Mouse (Mus musculus): ENCODE results near the gene Haus3. TPM values are rescaled to one million over a fixed set of nuclear protein-coding genes. Genes with fewer than 3 reads are reported as not detected.
A peak's percentile ranks its signal among the peaks of the same experiment; 100 is the strongest.

The Haus3 gene
- polyA plus RNA-seq, 2 experiments: 12.4 to 24.5 TPM

- DNase-seq (ENCODE audit: low spot score): no peak
- 77% methylated on average over 10 of the region's 10 CpGs for WGBS
Observed at GRCm38 (mm10) chr5:34176691-34177090, 7.4 kb upstream of the Haus3 start.

GRCm38 (mm10) chr5:34175403-34175694, 6.0 kb upstream of the Haus3 start:
- H3K4me3 ChIP-seq (replicated peaks; ENCODE audit: low read length): no peak overlapping the region
- H3K4me2 ChIP-seq (replicated peaks; ENCODE audit: low read depth, low read length, severe bottlenecking): no peak overlapping the region
- H3K9me3 ChIP-seq (ENCODE audit: control insufficient read depth, low read length): no peaks in the 10 kb centered on the region
- DNase-seq (ENCODE audit: low spot score): no peak
- H3K36me3 ChIP-seq (ENCODE audit: control insufficient read depth, insufficient read depth, low read length): peaks cover 67% of the 10 kb centered on the region
- no peak for TF ChIP-seq POLR2A (IDR thresholded peaks at IDR 0.05; ENCODE audit: borderline replicate concordance, extremely low read depth, insufficient read depth, insufficient read length)
- H3K4me1 ChIP-seq (ENCODE audit: control insufficient read depth, insufficient read depth, low read length): no peaks in the 10 kb centered on the region
- H3K27me3 ChIP-seq (ENCODE audit: control insufficient read depth, insufficient read depth, low read length): no peaks in the 10 kb centered on the region
- no peak overlapping the region for H3K27ac ChIP-seq (replicated peaks; ENCODE audit: low read depth, low read length)
- no peak overlapping the region for H3K9ac ChIP-seq (ENCODE audit: low read depth, low read length, severe bottlenecking)
- no peak for ATAC-seq (ENCODE audit: low FRiP score, low read depth)
- 22% methylated on average over 5 of the region's 5 CpGs for WGBS

More at GRCm38 (mm10) chr5:34176691-34177090, 7.4 kb upstream of the Haus3 start:
- H3K9me3 ChIP-seq (ENCODE audit: control insufficient read depth, low read length): no peaks in the 10 kb centered on the region
- no peak overlapping the region for H3K4me2 ChIP-seq (replicated peaks; ENCODE audit: low read depth, low read length, severe bottlenecking)
- no peaks in the 10 kb centered on the region for H3K4me1 ChIP-seq (ENCODE audit: control insufficient read depth, insufficient read depth, low read length)
- peaks cover 76% of the 10 kb centered on the region for H3K36me3 ChIP-seq (ENCODE audit: control insufficient read depth, insufficient read depth, low read length)
- TF ChIP-seq POLR2A (IDR thresholded peaks at IDR 0.05; ENCODE audit: borderline replicate concordance, extremely low read depth, insufficient read depth, insufficient read length): no peak
- no peak overlapping the region for H3K27ac ChIP-seq (replicated peaks; ENCODE audit: low read depth, low read length)
- no peak for ATAC-seq (ENCODE audit: low FRiP score, low read depth)
- no peaks in the 10 kb centered on the region for H3K27me3 ChIP-seq (ENCODE audit: control insufficient read depth, insufficient read depth, low read length)
- H3K4me3 ChIP-seq (replicated peaks; ENCODE audit: low read length): no peak overlapping the region
- no peak overlapping the region for H3K9ac ChIP-seq (ENCODE audit: low read depth, low read length, severe bottlenecking)

- no peak overlapping the region for H3K27ac ChIP-seq (replicated peaks; ENCODE audit: low read depth, low read length)
- H3K9me3 ChIP-seq (ENCODE audit: control insufficient read depth, low read length): no peaks in the 10 kb centered on the region
- H3K4me2 ChIP-seq (replicated peaks; ENCODE audit: low read depth, low read length, severe bottlenecking): no peak overlapping the region
- TF ChIP-seq POLR2A (IDR thresholded peaks at IDR 0.05; ENCODE audit: borderline replicate concordance, extremely low read depth, insufficient read depth, insufficient read length): no peak
- no peak overlapping the region for H3K9ac ChIP-seq (ENCODE audit: low read depth, low read length, severe bottlenecking)
- H3K36me3 ChIP-seq (ENCODE audit: control insufficient read depth, insufficient read depth, low read length): peaks cover 61% of the 10 kb centered on the region
- ATAC-seq (ENCODE audit: low FRiP score, low read depth) (no peak), DNase-seq (ENCODE audit: low spot score) (no peak)
- 68% methylated on average over 5 of the region's 5 CpGs for WGBS
- H3K4me1 ChIP-seq (ENCODE audit: control insufficient read depth, insufficient read depth, low read length): 0 out of 2 replicates have a peak, but pooled peaks cover 3% of the 10 kb centered on the region
- H3K27me3 ChIP-seq (ENCODE audit: control insufficient read depth, insufficient read depth, low read length): no peaks in the 10 kb centered on the region
- no peak overlapping the region for H3K4me3 ChIP-seq (replicated peaks; ENCODE audit: low read length)
Observed at GRCm38 (mm10) chr5:34174550-34175402, 5.4 kb upstream of the Haus3 start.

- Histone ChIP-seq H3K9me3 (ENCODE audit: control insufficient read depth, low read length) (no peaks in the 10 kb centered on the region), H3K9ac (ENCODE audit: low read depth, low read length, severe bottlenecking) (no peak overlapping the region), H3K27me3 (ENCODE audit: control insufficient read depth, insufficient read depth, low read length) (no peaks in the 10 kb centered on the region), H3K4me2 (replicated peaks; ENCODE audit: low read depth, low read length, severe bottlenecking) (no peak overlapping the region), H3K27ac (replicated peaks; ENCODE audit: low read depth, low read length) (no peak overlapping the region), H3K4me3 (replicated peaks; ENCODE audit: low read length) (no peak overlapping the region), H3K4me1 (ENCODE audit: control insufficient read depth, insufficient read depth, low read length) (0 out of 2 replicates have a peak, but pooled peaks cover 3% of the 10 kb centered on the region), H3K36me3 (ENCODE audit: control insufficient read depth, insufficient read depth, low read length) (peaks cover 55% of the 10 kb centered on the region)
- no peak for TF ChIP-seq POLR2A (IDR thresholded peaks at IDR 0.05; ENCODE audit: borderline replicate concordance, extremely low read depth, insufficient read depth, insufficient read length)
- WGBS: 86% methylated on average over 2 of the region's 2 CpGs
- ATAC-seq (ENCODE audit: low FRiP score, low read depth) (no peak), DNase-seq (ENCODE audit: low spot score) (no peak)
Observed at GRCm38 (mm10) chr5:34174021-34174420, 4.7 kb upstream of the Haus3 start.

- no peak overlapping the region for H3K4me2 ChIP-seq (replicated peaks; ENCODE audit: low read depth, low read length, severe bottlenecking)
- peaks cover 27% of the 10 kb centered on the region for H3K36me3 ChIP-seq (ENCODE audit: control insufficient read depth, insufficient read depth, low read length)
- WGBS: 82% methylated on average over 4 of the region's 4 CpGs
- DNase-seq (ENCODE audit: low spot score) (no peak), ATAC-seq (ENCODE audit: low FRiP score, low read depth) (no peak)
- H3K9me3 ChIP-seq (ENCODE audit: control insufficient read depth, low read length): no peaks in the 10 kb centered on the region
- no peak for TF ChIP-seq POLR2A (IDR thresholded peaks at IDR 0.05; ENCODE audit: borderline replicate concordance, extremely low read depth, insufficient read depth, insufficient read length)
- H3K4me3 ChIP-seq (replicated peaks; ENCODE audit: low read length): no peak overlapping the region
- no peak overlapping the region for H3K9ac ChIP-seq (ENCODE audit: low read depth, low read length, severe bottlenecking)
- H3K27me3 ChIP-seq (ENCODE audit: control insufficient read depth, insufficient read depth, low read length): no peaks in the 10 kb centered on the region
- H3K27ac ChIP-seq (replicated peaks; ENCODE audit: low read depth, low read length): 0 out of 2 replicates have a peak overlapping the region, but pooled peaks have one; percentile 20
- peaks cover 9% of the 10 kb centered on the region; the same call in 1 of the 2 replicates for H3K4me1 ChIP-seq (ENCODE audit: control insufficient read depth, insufficient read depth, low read length)
Observed at GRCm38 (mm10) chr5:34170726-34171125, 1.4 kb upstream of the Haus3 start.

Measured in limb, embryonic 14.5 days (tissue).